Comparison of ENCODE assay signal across 20 mouse cellular contexts in genomic region chr9:111086995-111087606, GRCm38 (mm10).
"Had no signal": no experiment of that assay in that cellular context is flagged by ENCODE, and none has a peak within 500 bp of the region (broad histone marks: within the 10 kb centered on the region; RNA-seq: fewer than 3 reads in every experiment).

No protein-coding gene starts in this region.

- H3K4me2 ChIP-seq: limb, embryonic 12.5 days; limb, embryonic 15.5 days; liver, embryonic 11.5 days; lung, embryonic 14.5 days; midbrain, embryonic 11.5 days; midbrain, embryonic 15.5 days; neural tube, embryonic 13.5 days; stomach, embryonic 15.5 days had no signal

- H3K9me3 ChIP-seq: limb, embryonic 12.5 days; limb, embryonic 15.5 days; midbrain, embryonic 15.5 days; neural tube, embryonic 13.5 days; stomach, embryonic 15.5 days had no signal

- H3K27me3 ChIP-seq: limb, embryonic 12.5 days; limb, embryonic 15.5 days; midbrain, embryonic 15.5 days; neural tube, embryonic 13.5 days; stomach, embryonic 15.5 days had no signal

- H3K36me3 ChIP-seq: limb, embryonic 12.5 days; limb, embryonic 15.5 days; midbrain, embryonic 15.5 days; neural tube, embryonic 13.5 days; stomach, embryonic 15.5 days had no signal

- H3K4me1 ChIP-seq: midbrain, embryonic 15.5 days had no signal

- ATAC-seq: liver, postnatal 0 days; midbrain, embryonic 15.5 days had no signal

- DNase-seq: kidney, adult 9 months; kidney, postnatal 14 days; kidney, postnatal 4 days; left cerebral cortex, postnatal 4 days; liver, postnatal 0 days; lung, embryonic 14.5 days; retina, postnatal 1 day; right cerebral cortex, postnatal 25 days; spleen, adult 18-20 months; thymus, postnatal 25 days had no signal

- H3K4me3 ChIP-seq: limb, embryonic 12.5 days; limb, embryonic 15.5 days; midbrain, embryonic 15.5 days; myocyte; neural tube, embryonic 13.5 days; stomach, embryonic 15.5 days had no signal

- H3K9ac ChIP-seq: limb, embryonic 12.5 days; limb, embryonic 15.5 days; liver, embryonic 14.5 days; liver, postnatal 0 days; lung, embryonic 14.5 days; midbrain, embryonic 15.5 days; neural tube, embryonic 13.5 days; stomach, embryonic 15.5 days had no signal

- H3K27ac ChIP-seq: limb, embryonic 12.5 days; limb, embryonic 15.5 days; liver, embryonic 14.5 days; macrophage; midbrain, embryonic 15.5 days; neural tube, embryonic 13.5 days; stomach, embryonic 15.5 days had no signal
